8 mouse cellular contexts compared by ENCODE assay signal in genomic region chr8:71633981-71634667, GRCm38 (mm10). TPM values are rescaled to one million over a fixed set of nuclear protein-coding genes. Genes with fewer than 3 reads are reported as not detected.
A peak's percentile ranks its signal among the peaks of the same experiment; 100 is the strongest.
DNase-seq lines count a peak whose midpoint lies in the region; ATAC-seq and TF ChIP-seq lines count a peak whose summit lies in the region.

No protein-coding gene starts in this region.

- peaks cover 29% of the 10 kb centered on the region for H3K4me1 ChIP-seq in testis, adult 2 months (ENCODE audit: control insufficient read depth, insufficient read depth, low read length)

- no peak overlapping the region for H3K27ac ChIP-seq in testis, adult 2 months (ENCODE audit: control insufficient read depth, insufficient read depth, low read depth, low read length)
- H3K27ac ChIP-seq in left cerebral cortex, adult 2 months = no peak overlapping the region

- peak overlapping the region; percentile 3 for H3K4me3 ChIP-seq in testis, adult 2 months (ENCODE audit: control insufficient read depth, low read depth, low read length)
- no peak overlapping the region for H3K4me3 ChIP-seq in left cerebral cortex, adult 2 months

- peak; percentile 34 to 51 for DNase-seq in urinary bladder, adult 18-20 months (ENCODE audit: low spot score in 2 of 2)
- DNase-seq in urinary bladder, postnatal 10 days (ENCODE audit: low spot score) = no peak
- peak; percentile 85 for DNase-seq in embryo, embryonic 11 days
- DNase-seq in heart, postnatal 14 days = peak; percentile 37 to 47
- peak; percentile 67 to 84 for DNase-seq in kidney, postnatal 36 days
- no peak for DNase-seq in left cerebral cortex, adult 2 months (ENCODE audit: extremely low spot score in 1 of 2, low spot score in 2 of 2)

- no peak for TF ChIP-seq CTCF in testis, adult 2 months (IDR thresholded peaks at IDR 0.05; ENCODE audit: control insufficient read depth, insufficient read depth, insufficient replicate concordance, low read depth, low read length)
- TF ChIP-seq CTCF in left cerebral cortex, adult 2 months (IDR thresholded peaks at IDR 0.05) = no peak

- H3K36me3 ChIP-seq in testis, adult 2 months (ENCODE audit: control insufficient read depth, insufficient read depth, low read length) = no peaks in the 10 kb centered on the region

- intact Hi-C loops in heart, postnatal 14 days (cut with DNase I) = loop anchor here (2.0 kb wide), 1 partner anchor 73 kb away; no protein-coding TSS in a partner anchor
- intact Hi-C loops in left cerebral cortex, adult 2 months (cut with DNase I) = no loop called here

- no peak for TF ChIP-seq POLR2A in testis, adult 2 months (IDR thresholded peaks at IDR 0.05; ENCODE audit: control insufficient read depth, low read depth, low read length)

- peak; percentile 75 for ATAC-seq in megakaryocyte-erythroid progenitor cell, adult 5-6 weeks (replicated peaks; ENCODE audit: low FRiP score, low TSS enrichment, poor library complexity, severe bottlenecking)

- no peaks in the 10 kb centered on the region for H3K27me3 ChIP-seq in testis, adult 2 months (ENCODE audit: control insufficient read depth, insufficient read depth, low read length)

RNA-seq across cellular contexts. Expression of gene Colgalt1, which starts 23.3 kb away (rescaled TPM):
- 10 to 100 TPM; 44.1 TPM for total RNA-seq in heart, postnatal 14 days (2021)
- 55.8 and 58.0 TPM in 2 replicates for total RNA-seq in megakaryocyte-erythroid progenitor cell, adult 5-6 weeks (2014; fragmentation: Nextera tagmentation)
- 40.1 and 44.4 TPM in 2 replicates for total RNA-seq in megakaryocyte-erythroid progenitor cell, adult 5-6 weeks (2017)
- 31.0 and 37.4 TPM in 2 replicates for polyA plus RNA-seq in testis, adult 2 months (2012; rRNA removed)
- total RNA-seq in left cerebral cortex, adult 2 months (2021) = 10 to 100 TPM; 47.2 to 50.9 TPM

RNA-seq across cellular contexts. Expression of gene Fam129c, which starts 36.7 kb away (rescaled TPM):
- total RNA-seq in heart, postnatal 14 days (2021) = 1 to 10 TPM; 1.6 to 2.7 TPM
- 15.9 and 42.5 TPM in 2 replicates for total RNA-seq in megakaryocyte-erythroid progenitor cell, adult 5-6 weeks (2014; fragmentation: Nextera tagmentation)
- 0.14 and 15.0 TPM in 2 replicates for total RNA-seq in megakaryocyte-erythroid progenitor cell, adult 5-6 weeks (2017)
- polyA plus RNA-seq in testis, adult 2 months (2012; rRNA removed) = 2.2 and 3.9 TPM in 2 replicates
- total RNA-seq in left cerebral cortex, adult 2 months (2021) = 1 to 10 TPM; 3.1 to 4.0 TPM

RNA-seq across cellular contexts. Expression of gene Unc13a, which starts 37.4 kb away (rescaled TPM):
- 1 to 10 TPM in 1 of 2 experiments, under 1 TPM in 1; 0.93 to 1.1 TPM for total RNA-seq in heart, postnatal 14 days (2021)
- 0.26 and 0.64 TPM in 2 replicates for total RNA-seq in megakaryocyte-erythroid progenitor cell, adult 5-6 weeks (2014; fragmentation: Nextera tagmentation)
- total RNA-seq in megakaryocyte-erythroid progenitor cell, adult 5-6 weeks (2017) = 0.27 TPM in 1 of 2 replicates, not detected in the other
- polyA plus RNA-seq in testis, adult 2 months (2012; rRNA removed) = 0.28 and 0.33 TPM in 2 replicates
- 100 to 1,000 TPM; 313 to 351 TPM for total RNA-seq in left cerebral cortex, adult 2 months (2021)

RNA-seq across cellular contexts. Expression of gene Jak3, which starts 42.0 kb away (rescaled TPM):
- 10 to 100 TPM; 11.7 to 13.3 TPM for total RNA-seq in heart, postnatal 14 days (2021)
- total RNA-seq in megakaryocyte-erythroid progenitor cell, adult 5-6 weeks (2014; fragmentation: Nextera tagmentation) = 5.2 and 10.4 TPM in 2 replicates
- 1.8 and 4.5 TPM in 2 replicates for total RNA-seq in megakaryocyte-erythroid progenitor cell, adult 5-6 weeks (2017)
- polyA plus RNA-seq in testis, adult 2 months (2012; rRNA removed) = 6.6 and 8.4 TPM in 2 replicates
- 1 to 10 TPM; 5.5 to 5.8 TPM for total RNA-seq in left cerebral cortex, adult 2 months (2021)

RNA-seq across cellular contexts. Expression of gene Pgls, which starts 42.1 kb away (rescaled TPM):
- total RNA-seq in heart, postnatal 14 days (2021) = 10 to 100 TPM; 72.9 to 74.2 TPM
- 104 and 132 TPM in 2 replicates for total RNA-seq in megakaryocyte-erythroid progenitor cell, adult 5-6 weeks (2014; fragmentation: Nextera tagmentation)
- total RNA-seq in megakaryocyte-erythroid progenitor cell, adult 5-6 weeks (2017) = 76.2 and 80.7 TPM in 2 replicates
- polyA plus RNA-seq in testis, adult 2 months (2012; rRNA removed) = 88.4 and 93.6 TPM in 2 replicates
- total RNA-seq in left cerebral cortex, adult 2 months (2021) = 10 to 100 TPM; 29.1 to 33.0 TPM

Comparison
In these comparisons a context has a peak if more than half of its experiments do, and no peak if none do; other contexts are left out.
1. DNase-seq: peak in urinary bladder, adult 18-20 months (2 of 2), embryo, embryonic 11 days (single experiment), heart, postnatal 14 days (2 of 2) and kidney, postnatal 36 days (2 of 2); none in urinary bladder, postnatal 10 days (single experiment) and left cerebral cortex, adult 2 months (0 of 2).
2. RNA of gene Unc13a, which starts 37.4 kb away (total RNA-seq): 313 to 351 TPM in left cerebral cortex, adult 2 months; 0.93 to 1.1 TPM in heart, postnatal 14 days and 0.26 to 0.64 TPM in megakaryocyte-erythroid progenitor cell, adult 5-6 weeks; every median in the first group is over 100 times any median in the second.